Mouse (Mus musculus): ENCODE measurements at regions not wholly inside any gene's neighbourhood (a gene's known extent, or its start where the extent isn't known, plus 50 kb on each side); places are given as distances from the start of the nearest gene placed in this dataset.
A peak's percentile ranks its signal among the peaks of the same experiment; 100 is the strongest.

DNA sequence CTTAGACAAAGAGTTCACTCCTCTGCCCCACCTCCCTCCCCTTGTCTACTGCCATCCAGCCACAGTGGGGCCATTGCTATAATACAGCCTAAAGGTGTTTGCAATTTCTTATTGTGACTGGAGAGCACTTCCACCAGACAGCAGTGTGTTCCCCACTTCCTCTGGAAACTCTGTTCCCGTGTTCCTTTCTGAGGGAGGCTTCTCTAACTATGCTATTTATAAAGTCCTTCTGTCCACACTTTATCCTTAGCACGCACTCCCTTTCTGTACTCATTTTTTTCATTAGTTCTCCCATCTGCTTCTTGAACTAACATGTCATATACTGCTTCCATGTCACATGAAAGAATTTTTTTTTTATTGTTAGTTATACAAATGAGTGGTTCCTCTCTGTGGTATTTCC is 52.0 kb upstream of the 4930432M17Rik start:
- no peak for DNase-seq (ENCODE audit: low spot score)

DNA sequence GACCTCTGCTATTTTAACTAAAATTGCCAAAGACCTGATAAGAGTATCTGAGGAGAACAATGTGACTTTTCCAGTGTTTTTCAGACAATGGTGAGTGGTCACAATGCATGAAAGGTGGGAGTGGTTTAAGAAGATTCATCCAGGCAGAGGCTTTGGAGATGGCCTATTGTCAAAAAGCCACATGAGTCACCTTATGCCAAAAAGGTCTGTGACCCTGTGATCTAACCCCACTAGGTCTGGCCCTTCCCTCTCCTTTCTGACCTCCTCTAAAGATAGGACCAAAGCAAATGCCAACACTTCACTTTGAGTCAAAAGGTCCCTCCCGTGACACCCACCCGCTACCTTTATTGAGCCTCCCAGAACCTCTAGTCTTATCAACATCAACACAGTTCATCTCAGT is 52.4 kb upstream of the 4930432M17Rik start:
- DNase-seq (ENCODE audit: low spot score) = no peak

DNA sequence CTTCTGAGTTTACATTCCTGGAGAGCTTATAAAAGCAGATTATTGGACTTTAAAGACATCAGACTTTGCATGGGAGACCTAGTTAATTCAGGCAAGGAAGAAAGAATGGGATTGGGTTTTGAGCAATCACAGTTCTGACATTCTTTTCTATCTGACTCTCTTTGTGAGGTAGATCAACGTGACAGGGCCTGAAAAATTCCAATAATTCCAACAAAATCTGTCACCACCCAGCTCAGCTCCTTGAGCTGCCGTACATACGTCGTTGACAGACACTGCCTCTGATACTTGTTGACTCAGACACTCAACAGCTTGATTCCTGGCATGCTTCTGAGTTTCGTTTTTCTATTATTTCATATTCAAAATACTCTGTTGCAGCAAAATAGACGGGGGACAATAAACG is 53.2 kb upstream of the 4930432M17Rik start:
- no peak for DNase-seq (ENCODE audit: low spot score)

DNA sequence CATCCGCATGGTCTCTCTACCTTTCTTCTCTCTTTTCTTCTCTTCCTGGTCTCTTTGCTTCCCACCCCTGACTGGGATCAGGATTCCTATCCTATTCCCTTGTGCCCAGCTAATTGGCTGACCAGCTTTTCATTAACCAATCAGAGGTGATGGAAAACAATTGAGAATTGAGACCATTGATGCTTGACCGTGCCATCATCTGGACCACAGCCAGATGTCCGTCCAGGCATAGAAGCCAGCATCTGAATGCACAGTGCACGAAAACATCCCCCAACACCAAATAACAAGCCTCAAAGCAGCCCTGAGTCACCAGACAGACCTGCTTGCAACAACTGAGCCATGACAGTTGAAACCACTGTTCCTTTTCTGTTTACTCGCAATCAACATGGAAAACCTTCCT is 54.5 kb upstream of the 4930432M17Rik start:
- DNase-seq (ENCODE audit: low spot score) = peak; percentile 39

DNA sequence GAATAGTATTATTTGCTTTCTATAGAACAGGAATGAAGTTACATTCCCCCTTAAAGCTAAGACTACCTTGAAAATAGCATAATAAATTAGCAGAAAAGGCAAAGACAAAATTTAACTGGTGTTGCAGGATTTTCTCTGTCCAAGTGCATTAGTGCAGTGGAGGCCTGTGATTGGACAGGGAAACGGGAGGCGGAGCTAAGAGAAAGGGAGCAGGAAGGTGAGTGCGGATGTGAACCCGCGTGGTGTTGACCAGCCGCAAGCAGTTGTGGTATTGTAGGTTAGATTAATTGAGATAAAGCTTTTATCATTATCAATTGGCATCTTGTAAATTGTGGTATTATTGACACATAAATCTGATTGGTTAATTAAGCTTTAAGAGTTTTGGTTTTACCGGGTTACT is 55.8 kb upstream of the 4930432M17Rik start:
- no peak for DNase-seq (ENCODE audit: low spot score)

DNA sequence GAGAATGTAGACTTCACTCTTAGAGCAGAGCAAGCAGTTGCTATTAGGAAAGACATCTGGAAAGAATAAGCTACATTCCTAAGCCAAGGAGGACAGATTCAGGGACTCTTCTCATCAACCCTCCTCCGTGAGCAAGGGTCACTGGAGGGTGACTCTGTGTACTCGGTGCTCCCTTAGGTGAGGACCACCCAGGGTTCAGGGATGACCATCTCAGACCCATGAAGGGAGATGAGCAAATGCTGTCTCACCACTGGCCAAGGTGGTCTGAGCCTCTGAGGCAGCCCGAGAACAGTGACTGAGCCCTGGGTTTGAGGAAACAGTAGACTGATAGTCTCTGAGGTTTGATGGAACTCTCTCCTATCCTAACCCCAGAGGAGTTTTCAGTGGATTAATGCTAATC is 57.3 kb upstream of the 4930432M17Rik start:
- DNase-seq (ENCODE audit: low spot score) = no peak

DNA sequence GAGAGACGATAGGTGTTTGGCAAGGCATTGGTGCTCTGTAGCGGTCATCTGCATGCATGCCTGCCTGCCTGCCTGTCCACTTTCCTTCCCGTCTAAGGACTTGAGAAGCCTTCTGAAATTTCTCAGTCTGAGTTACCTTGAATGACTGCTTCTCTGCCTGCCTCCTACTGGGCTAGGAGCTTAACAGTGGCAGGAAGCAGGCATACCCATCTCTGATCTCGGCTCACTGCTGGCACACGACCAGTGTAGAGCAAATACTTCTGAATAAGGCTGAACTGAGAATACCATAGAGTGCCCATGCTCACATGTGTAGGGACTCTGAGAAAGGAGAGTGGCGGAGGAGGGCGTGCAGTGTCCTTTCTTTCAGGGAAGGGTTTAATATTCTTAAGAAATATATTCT is 60.7 kb upstream of the 4930432M17Rik start:
- no peak for DNase-seq (ENCODE audit: low spot score)

DNA sequence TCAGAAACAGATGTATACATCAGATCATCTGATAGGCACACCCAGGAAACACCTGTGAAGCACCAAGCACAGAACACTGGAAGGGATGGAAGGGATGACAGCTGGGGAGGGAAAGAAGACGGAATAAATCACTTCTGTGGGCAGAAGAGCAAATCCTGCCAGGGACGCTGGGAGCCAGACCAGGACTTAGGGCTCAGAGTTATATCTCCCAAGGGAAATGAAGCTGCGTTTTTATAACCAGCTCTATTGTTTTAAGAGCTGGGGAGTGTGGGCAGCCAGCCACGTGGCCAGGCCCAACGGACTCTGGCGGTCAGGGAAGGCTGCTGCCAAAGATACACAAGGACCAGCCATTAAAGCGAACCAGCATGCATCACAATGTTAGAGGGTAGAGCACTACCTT is 61.5 kb upstream of the 4930432M17Rik start:
- peak; percentile 82 for DNase-seq (ENCODE audit: low spot score)

DNA sequence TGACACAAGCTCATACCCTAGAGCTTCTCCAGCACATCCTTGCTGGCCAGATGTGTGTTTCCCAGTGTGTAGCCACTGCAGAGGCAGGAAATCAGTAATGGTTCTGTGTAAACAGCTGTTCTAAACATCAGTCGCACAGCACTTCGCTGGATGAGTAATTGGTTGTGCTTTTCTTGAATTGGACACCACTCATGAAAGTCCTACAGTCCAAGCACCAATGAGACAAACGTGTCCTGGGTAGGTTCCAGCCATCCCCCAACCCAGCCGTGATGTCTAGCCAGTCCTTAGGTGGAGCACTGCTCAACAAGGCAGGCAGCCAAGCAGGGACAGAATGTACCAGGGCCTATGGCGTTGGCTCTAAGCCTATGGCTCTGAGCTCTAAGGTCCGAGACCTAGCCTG is 65.8 kb upstream of the 4930432M17Rik start:
- peak; percentile 30 for DNase-seq (ENCODE audit: low spot score)

DNA sequence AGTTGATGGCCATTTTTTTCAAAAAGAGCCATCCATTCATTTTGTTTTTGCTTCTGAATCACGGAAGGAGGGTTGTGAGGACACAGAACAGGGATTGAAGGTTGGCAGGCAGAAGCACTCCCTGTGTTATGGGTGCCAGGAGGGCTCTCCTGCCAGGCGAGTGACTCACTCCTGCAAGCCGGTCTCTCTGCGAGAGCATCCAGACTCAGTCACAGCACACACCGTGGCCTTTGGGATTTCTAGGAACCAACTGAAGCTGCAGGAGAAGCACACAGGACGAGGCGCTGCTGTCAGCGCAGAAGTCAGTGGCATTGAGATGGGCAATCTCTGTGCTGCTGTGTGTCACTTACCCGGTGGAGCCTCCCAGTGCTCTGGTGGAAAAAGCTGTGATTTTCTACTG is 66.5 kb upstream of the 4930432M17Rik start:
- peak; percentile 62 for DNase-seq (ENCODE audit: low spot score)

DNA sequence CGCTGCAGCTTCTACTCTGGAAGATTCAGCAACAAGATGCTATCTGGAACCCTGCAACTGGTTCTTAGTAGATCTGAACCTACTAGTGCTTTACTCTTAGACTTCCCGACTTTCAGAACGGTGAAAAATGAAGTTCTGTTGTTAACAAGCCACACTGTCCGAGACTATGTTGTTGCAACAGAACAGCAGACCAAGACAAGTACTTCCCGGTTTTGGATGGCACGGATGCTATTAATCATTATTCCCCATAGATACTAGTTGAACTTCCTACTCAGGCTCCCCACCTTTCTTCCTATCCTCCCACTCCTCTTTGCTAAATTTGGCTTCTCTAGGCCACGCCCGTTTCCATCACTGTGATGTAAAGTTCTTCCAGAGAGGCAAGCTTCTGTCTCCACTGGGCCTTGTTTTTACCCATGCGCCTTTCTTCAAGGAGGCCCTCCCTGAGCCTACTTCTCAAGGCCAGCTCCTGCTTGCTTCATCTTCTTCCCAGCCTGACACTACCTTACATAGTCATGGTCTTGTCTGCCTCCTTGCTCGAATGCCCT is 67.7 kb upstream of the 4930432M17Rik start:
- DNase-seq (ENCODE audit: low spot score) = no peak

DNA sequence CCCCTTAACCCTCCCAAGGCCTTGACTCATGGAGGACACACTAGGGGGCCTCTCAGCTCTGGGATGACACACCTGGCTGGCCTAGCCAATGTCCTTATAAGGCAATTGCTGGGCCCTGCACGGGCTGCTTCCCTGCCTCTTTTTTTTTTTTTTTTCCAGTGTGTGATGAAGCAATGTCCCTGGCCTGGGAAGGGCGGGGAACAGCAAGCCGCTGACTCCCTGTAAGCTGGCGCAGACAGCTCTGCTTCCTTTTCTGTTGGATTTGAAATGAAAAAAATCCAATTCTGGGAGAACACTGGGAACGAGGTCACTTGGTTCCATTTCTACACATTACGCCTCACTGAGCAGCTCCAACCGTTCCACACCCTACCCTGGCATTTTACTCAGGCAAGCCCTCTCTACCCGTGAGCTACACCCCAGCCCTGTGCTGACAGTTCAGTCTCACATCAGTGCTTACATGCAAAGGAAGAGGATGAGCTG is 68.4 kb upstream of the 4930432M17Rik start:
- peak; percentile 37 for DNase-seq (ENCODE audit: low spot score)

DNA sequence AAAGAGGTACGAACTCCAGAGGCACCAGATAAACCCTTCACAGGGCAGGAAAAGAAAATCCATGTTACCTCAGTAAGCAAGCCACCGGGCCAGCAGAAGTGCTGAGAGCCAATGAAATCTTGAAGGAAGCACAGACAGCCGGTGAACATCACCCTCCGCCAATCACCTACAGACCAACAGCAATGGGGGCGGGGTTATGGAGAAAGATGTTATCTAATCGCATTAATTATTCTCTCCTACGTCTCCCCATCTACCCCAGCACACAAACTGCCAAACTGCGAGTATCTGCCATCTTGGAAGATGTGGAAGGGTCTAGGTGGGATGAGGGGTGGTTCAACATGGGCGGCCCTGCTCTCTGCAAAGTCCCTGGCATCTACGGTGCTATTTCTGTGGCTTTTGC is 68.6 kb upstream of the Slc44a3 start:
- DNase-seq (ENCODE audit: low spot score) = no peak

DNA sequence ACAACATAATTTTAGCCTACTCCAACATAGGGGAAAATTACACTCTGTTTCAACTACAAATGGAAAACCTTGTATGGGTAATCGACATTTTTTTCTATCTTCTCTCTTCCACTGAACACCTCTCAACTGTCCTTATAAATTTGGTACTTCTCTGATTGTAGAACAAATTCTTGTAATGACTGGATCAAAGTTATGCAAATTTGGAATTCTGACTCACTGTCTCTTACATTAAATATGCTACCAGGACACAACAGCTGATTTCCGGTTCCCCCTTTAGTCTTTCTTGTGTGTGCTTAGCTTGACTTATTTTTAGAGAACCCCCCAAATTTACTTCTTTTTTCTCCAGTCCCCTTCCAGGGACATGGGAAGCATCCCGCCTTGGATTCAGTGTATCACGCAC is 68.2 kb upstream of the Slc44a3 start:
- DNase-seq (ENCODE audit: low spot score) = no peak

DNA sequence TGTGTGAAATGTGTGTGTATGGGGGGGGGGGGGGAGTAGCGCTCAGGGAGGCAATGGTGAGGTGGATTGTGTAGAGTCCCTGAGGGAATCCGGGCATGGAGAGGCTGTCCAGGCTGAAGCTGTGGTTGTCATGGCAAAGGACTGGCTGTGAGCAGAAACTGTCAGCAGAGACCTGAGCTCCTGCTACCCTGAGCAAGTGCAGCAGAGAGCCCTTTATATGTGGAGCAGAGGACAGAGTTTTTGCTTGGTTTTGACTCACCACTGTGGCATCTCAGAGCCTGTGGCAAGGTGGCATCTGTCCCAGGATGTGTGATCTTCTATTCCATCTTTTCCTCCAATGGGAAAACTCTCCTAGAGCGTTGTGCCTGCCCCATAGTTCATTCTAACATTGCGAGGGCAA is 65.8 kb upstream of the Slc44a3 start:
- no peak for DNase-seq (ENCODE audit: low spot score)

DNA sequence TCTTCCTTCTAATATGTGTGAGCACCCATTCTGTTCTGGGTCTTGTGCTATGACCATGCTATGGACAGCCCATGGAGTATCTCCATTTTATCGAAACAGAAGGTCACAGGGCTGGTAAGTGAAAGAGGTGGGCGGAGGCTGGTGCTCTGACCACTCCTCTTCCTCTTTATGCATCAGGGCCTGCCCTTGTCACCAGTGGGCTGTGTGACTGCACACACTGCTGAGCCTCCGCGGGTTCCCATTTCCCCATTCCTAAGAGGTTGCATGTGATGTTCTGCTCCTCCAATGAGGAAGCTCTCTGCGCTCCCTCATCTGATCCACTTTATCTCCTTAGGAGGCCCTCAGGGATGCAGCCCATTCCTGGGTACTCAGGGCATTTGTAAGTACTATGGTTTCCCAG is 65.0 kb upstream of the Slc44a3 start:
- no peak for DNase-seq (ENCODE audit: low spot score)

DNA sequence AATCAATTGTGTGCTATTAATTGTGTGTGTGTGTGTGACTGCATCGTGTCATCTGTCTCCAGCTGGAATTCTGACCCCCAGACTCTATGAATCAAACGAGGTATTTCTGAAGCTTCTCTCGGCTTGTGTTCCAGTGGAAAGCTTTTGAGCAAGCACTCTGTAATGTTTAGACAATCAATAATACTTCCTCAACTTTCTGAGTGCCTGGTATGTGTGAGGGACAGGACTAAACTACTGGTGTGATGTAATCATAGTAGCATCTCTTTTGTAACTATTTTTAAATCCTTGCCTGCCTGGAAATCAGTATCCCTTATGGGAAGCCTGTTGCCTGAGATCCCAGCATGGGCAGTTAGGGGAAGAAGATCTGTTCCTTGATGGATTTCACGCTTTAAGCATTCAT is 62.4 kb upstream of the Slc44a3 start:
- no peak for DNase-seq (ENCODE audit: low spot score)

DNA sequence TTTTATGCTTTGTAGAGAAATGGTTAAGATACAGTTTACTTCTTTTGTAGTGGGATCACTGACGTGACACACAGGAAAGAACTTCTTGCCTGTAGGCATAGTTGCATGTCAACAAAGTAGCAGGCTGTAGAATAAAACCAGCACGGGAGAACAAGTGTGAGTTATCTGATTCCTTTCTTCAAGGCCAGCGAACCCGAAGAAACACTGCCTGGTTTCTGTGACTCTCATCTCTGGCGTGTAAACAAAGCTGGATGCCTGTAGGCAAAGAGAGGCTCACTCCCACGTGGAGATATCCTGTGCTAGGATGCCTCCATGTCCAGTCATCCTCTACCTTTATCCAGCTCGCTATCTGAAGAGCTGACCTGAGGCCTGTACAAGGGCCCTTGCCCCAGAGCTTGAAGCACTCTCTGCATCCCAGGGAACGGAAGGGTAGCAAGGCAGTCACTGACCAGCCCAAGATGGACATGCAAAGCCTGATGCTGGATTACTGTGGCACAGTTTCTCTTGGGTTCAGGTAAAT is 61.5 kb upstream of the Slc44a3 start:
- no peak for DNase-seq (ENCODE audit: low spot score)

DNA sequence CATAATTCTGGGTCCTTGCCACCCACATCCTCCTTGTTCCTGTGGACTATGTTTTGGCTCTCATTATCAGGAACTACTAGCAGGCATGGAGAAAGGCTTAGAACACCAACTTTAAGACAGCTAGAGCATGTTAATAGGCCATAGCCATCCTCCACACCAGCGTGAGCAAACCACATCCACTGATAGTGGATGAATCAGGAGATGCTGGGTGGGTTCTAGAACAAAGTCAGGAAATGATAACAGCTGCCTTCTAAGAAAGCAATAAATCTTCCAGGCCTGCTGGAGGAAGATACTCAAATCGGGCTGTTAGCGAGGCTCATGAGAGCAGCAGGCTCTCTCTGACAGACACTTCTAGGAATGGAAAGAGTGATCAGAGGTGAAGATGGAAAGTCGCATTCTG is 60.9 kb upstream of the Slc44a3 start:
- no peak for DNase-seq (ENCODE audit: low spot score)

DNA sequence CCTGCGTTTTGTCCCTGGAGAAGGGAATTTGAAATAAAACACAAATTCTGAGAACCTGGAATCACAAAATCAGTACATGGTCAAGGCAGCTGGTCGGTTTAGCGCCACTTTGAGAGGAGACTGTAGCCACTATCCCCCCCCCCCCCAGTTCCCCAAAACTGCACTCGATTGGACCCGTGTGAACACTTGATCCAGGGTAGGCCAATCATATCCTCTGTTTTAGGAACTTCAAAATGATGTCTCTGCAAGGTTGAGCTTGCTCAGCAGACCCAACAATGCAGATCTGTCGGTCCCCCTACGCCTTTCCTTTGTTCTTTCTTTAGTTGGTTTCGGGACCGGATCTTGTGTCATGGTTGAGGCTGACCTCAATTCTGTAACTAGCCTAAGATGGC is 57.3 kb upstream of the Slc44a3 start:
- no peak for DNase-seq (ENCODE audit: low spot score)

DNA sequence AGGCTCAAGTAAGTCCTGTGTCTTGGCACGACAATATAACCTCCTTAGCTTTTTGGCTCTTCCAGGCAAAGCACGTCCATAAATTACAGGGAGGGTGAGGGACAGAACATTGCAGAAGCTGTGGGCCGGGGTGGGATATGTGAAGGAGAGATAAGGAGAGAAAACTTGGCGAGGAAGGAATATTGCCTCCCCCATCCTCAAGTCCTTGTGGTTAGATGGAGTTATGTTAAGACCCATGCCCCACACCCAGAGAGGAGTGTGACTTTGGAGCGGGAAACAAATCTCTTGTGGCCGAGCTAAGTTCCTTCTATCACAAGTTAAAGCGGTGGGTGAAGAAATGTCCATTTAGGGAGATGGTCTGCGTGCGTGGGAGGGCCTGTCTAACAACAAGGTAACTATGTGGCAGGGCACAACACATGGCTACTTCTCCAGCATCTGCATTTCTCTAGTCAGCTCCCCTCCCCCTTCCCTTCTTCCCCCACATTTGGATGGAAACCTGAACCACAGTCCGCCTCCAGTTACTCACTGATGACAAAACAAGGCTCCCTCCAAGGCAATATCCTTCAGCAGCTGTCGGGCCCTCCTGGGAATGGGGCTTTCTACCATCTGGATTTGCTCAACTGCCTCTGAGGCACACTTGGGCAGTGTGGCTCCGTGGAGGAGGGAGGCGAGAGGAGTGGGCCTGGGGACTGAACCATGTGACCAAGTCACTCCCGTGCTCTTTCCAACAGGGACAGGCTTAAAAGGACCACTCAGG is 56.7 kb upstream of the Slc44a3 start:
- peak; percentile 91 for DNase-seq (ENCODE audit: low spot score)

DNA sequence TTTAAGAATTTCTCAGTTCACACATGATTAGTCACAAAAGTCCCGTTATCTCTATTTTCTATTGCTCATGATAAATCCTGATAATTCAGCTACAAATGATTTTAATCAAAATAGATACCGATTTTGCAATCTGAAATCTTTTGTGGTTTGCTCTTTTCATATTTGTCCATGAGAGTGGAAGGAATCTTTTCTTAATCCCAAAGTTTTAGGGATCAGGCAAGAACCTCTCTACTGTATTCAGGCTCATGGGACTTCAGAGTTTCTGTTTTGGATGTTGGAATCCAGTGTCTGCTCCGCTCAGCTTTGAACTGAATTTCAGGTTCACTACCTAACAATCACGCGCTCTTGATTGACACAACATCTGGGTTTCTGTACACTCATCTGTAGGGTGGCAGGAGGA is 53.1 kb upstream of the Slc44a3 start:
- no peak for DNase-seq (ENCODE audit: low spot score)

DNA sequence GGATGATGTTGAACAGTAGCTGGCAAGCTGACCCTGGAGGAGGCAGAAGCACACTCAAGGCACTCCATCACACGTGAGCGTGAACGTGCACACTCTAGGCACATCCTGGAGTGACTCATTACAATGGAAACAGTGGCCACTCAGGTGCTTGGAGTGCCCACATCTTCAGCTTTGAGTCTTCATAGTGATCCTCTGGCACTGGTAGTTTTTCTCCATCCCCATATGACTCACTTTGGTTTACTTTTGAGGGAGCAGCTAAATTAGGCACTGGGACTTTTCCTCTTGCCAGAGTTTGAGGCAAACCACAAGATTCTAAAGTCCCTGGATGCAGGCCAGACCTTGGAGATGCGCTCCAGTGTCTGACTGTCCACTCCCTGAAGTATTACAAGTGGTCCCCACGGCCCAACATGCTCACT is 52.5 kb upstream of the Slc44a3 start:
- peak; percentile 56 for DNase-seq (ENCODE audit: low spot score)

DNA sequence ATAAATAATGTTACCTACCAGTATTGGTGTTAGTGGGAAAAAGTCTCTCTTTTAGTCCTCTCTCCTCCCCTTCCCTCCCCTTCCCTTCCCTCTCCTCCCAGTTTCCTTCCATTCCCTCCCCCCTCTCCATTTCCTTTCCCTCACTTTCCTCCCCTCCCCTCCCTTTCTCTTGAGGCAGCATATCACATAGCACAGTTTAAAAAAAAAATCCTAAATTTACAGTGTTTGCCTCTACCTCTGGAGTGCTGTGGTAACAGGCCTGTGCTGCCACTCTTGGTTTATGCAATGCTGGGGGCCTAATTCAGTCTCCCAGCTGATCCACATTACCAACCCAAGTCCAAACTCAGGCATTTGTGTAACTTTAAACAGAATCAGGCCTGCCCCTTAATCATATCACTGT is 52.1 kb upstream of the Slc44a3 start:
- DNase-seq (ENCODE audit: low spot score) = no peak
